Mouse (Mus musculus) induced T-regulatory cell, adult 2 months (primary cell): ENCODE measurements around the gene Arhgap1.

ENCODE experiments used
- DNase-seq: peaks from one replicate; pipeline ENCODE4 v3.0.0-alpha.2; 2012; ENCODE audit warnings: low read depth

The Arhgap1 gene

GRCm38 (mm10) chr2:91649152-91649551 lies 508 bp upstream of the Arhgap1 start:
- DNase-seq = no peak

- no peak for DNase-seq
These were observed 818 bp downstream of the Arhgap1 start for GRCm38 (mm10) chr2:91650360-91650995.

- peak; percentile 39 for DNase-seq
These were observed 2.0 kb downstream of the Arhgap1 start for GRCm38 (mm10) chr2:91651458-91652258.

GRCm38 (mm10) chr2:91652863-91653262 lies 3.2 kb downstream of the Arhgap1 start:
- no peak for DNase-seq

- no peak for DNase-seq
These were observed 5.7 kb downstream of the Arhgap1 start for GRCm38 (mm10) chr2:91655388-91655787.

GRCm38 (mm10) chr2:91655827-91656226 lies 6.2 kb downstream of the Arhgap1 start:
- DNase-seq = no peak

- DNase-seq = no peak
These were observed 7.1 kb downstream of the Arhgap1 start for GRCm38 (mm10) chr2:91656774-91657173.

- DNase-seq = no peak
These were observed 10.0 kb downstream of the Arhgap1 start for GRCm38 (mm10) chr2:91659657-91660056.

GRCm38 (mm10) chr2:91660981-91661380 lies 11.3 kb downstream of the Arhgap1 start:
- no peak for DNase-seq

- DNase-seq = no peak
These were observed 15.1 kb downstream of the Arhgap1 start for GRCm38 (mm10) chr2:91664780-91665179.

- no peak for DNase-seq
These were observed 16.8 kb downstream of the Arhgap1 start for GRCm38 (mm10) chr2:91666386-91666910.

- DNase-seq = no peak
These were observed 18.1 kb downstream of the Arhgap1 start for GRCm38 (mm10) chr2:91667747-91668146.

GRCm38 (mm10) chr2:91669326-91669725 lies 19.7 kb downstream of the Arhgap1 start:
- no peak for DNase-seq

- DNase-seq = no peak
These were observed 20.4 kb downstream of the Arhgap1 start for GRCm38 (mm10) chr2:91670038-91670437.

GRCm38 (mm10) chr2:91673587-91673986 lies 23.9 kb downstream of the Arhgap1 start:
- no peak for DNase-seq

GRCm38 (mm10) chr2:91674895-91675294 lies 25.2 kb downstream of the Arhgap1 start:
- DNase-seq = no peak

GRCm38 (mm10) chr2:91676420-91676819 lies 26.8 kb downstream of the Arhgap1 start:
- no peak for DNase-seq

- DNase-seq = no peak
These were observed 27.3 kb downstream of the Arhgap1 start for GRCm38 (mm10) chr2:91676961-91677360.

- DNase-seq = peak; percentile 61
These were observed 33.2 kb downstream of the Arhgap1 start for GRCm38 (mm10) chr2:91682850-91683249.

GRCm38 (mm10) chr2:91683919-91684318 lies 34.3 kb downstream of the Arhgap1 start:
- no peak for DNase-seq

- no peak for DNase-seq
These were observed 39.8 kb downstream of the Arhgap1 start for GRCm38 (mm10) chr2:91689452-91689851.

- no peak for DNase-seq
These were observed 46.0 kb downstream of the Arhgap1 start for GRCm38 (mm10) chr2:91695436-91696224.

- DNase-seq = no peak
These were observed 46.5 kb downstream of the Arhgap1 start for GRCm38 (mm10) chr2:91696225-91696590.
